Mouse (Mus musculus): ENCODE data around the gene Olfr1202.

Olfr1202 gene

DNA sequence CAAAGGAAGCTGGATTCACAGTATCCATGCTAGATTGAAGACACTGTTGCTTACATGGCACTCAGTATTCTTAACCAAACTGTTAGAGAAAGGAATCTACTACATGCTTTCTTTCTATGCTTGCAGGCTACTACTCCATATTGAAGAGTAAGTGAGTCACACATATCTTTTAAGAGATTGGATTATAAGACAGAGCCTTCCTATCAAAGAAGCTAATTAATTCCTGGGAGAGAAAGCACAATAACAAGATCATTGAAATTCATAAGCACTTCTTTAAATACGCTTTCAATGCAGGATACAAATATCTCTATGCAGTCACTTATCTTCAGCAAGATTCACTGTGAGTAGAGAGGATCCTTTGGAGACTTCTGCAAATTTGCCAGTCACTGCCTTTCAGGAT, at the start of gene Olfr1202:
Gene Olfr1202, plus strand, starts transcription at position 301 of the 400 bp plus-strand sequence.
- DNase-seq (ENCODE audit: low read depth, low spot score): no peak

DNA sequence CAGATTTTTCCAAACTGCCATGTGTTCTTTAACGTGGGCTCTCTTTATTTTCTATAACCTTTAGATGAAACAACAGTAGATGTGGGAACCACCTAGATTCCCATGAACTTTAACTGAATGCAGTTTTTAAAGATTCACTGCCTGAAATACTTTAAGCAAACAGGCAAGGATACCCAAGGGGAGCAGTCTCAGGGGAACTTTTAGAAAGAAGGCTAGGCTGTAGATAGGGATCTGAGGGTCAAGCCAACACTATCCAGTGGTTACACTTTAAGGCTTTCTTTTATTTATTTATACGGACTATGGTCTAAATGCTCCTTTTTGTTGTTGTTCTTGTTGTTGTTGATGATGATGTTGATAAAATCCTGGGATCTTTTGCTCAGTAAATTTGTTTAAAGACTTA, 43.9 kb upstream of the Olfr1202 start, which contains the start of gene Olfr1200:
Gene Olfr1200, minus strand, starts transcription at position 101 of the 400 bp plus-strand sequence.
- no peak for DNase-seq (ENCODE audit: low read depth, low spot score)

DNA sequence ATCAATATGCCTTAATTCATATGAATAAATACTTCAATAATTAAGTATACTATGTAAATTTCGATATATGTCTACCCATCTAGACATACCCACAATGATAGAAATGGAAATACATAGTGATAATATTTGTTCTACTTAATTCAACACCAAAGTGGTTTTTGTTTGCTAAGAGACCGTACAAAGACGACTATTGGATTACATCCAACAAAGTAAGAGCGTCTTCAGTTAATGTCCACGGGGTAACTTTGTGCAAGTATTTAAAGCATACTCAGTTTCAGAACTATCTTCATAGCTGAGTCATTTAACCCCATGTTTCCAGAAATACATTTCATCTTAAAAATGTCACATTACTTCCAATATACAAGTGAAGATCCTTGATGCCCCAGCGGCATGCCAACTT, 21.6 kb upstream of the Olfr1202 start, which contains the start of gene Olfr1201:
Gene Olfr1201, plus strand, starts transcription at position 301 of the 400 bp plus-strand sequence.
- no peak for DNase-seq (ENCODE audit: low read depth, low spot score)

DNA sequence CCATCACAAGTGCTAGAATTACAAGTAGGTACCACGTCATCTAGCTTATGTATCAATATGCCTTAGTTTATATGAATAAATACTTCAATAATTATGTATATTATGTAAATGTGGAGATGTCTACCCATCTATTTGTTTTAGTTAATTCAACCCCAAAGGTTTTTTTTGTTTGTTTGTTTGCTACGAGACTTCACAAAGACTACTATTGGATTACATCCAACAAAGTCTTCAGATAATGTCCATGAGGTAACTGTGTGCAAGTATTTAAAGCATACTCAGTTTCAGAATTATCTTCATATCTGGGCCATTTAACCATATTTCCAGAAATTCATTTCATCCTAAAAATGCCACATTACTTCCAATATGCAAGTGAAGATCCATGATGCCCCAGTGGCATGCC, 15.1 kb downstream of the Olfr1202 start, which contains the start of gene Olfr1205:
Gene Olfr1205, plus strand, starts transcription at position 301 of the 400 bp plus-strand sequence.
- DNase-seq (ENCODE audit: low read depth, low spot score): no peak

DNA sequence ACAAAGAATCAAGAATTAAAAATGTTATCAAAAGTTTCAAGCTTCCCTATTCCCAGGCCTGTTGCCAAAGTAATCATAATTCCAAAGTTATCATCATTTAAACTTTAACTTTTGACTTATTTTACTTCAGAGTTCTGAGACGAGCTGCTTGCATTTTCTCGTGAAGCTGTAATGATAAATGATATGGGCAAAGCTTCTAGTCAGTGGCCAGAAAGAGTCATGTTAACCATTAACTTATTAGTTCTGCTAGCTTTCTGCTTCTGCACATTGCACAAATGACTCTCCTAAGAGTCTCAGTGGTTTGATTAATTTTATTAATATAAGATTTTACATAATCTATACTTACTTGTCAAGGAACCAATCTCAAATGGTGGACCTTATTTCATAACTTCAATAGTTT, 24.2 kb downstream of the Olfr1202 start:
- DNase-seq (ENCODE audit: low read depth, low spot score): no peak

DNA sequence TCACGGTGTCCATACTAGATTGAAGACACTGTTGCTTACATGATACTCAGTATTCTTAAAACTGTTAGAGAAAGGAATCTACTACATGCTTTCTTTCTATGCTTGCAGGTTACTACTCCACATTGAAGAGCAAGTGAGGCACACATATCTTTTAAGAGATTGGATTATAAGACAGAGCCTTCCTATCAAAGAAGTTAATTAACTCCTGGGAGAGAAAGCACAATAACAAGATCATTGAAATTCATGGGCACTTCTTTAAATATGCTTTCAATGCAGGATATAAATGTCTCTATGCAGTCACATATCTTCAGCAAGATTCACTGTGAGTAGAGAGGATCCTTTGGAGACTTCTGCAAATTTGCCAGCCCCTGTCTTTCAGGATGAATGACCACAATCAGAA, 34.7 kb downstream of the Olfr1202 start, which contains the start of gene Olfr1204:
Gene Olfr1204, plus strand, starts transcription at position 301 of the 400 bp plus-strand sequence.
- DNase-seq (ENCODE audit: low read depth, low spot score): no peak

DNA sequence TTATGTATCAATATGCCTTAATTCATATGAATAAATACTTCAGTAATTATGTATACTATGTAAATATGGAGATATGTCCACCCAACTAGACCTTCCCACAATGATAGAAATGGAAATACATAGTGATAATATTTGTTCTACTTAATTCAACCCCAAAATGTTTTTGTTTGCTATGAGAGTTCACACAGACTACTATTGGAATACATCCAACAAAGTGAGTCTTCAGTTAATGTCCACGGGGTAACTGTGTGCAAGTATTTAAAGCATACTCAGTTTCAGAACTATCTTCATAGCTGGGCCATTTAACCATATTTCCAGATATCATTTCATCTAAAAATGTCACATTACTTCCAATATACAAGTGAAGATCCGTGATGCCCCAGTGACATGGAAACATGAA, 48.6 kb downstream of the Olfr1202 start, which contains the start of gene Olfr1206:
Gene Olfr1206, plus strand, starts transcription at position 301 of the 400 bp plus-strand sequence.
- DNase-seq (ENCODE audit: low read depth, low spot score): no peak
